Mouse (Mus musculus) CH12.LX (cell line): Measurements from ENCODE around the gene Fbln1. TPM values are rescaled to one million over a fixed set of nuclear protein-coding genes. Genes with fewer than 3 reads are reported as not detected.

ENCODE experiments used
- DNase-seq: peaks from one replicate; pipeline ENCODE4 v3.0.0-alpha.2; 2013; ENCODE audit errors: extremely low read depth
- H3K27ac ChIP-seq: 2 replicates; pipeline ENCODE4 v1.5.1; 2012; ENCODE audit warnings: low read depth, mild to moderate bottlenecking, control low read depth, moderate library complexity; ENCODE audit not compliant: insufficient read depth
- H3K27me3 ChIP-seq: replicated peaks from 2 replicates; pipeline ENCODE3; 2012; ENCODE audit warnings: inconsistent platforms
- H3K36me3 ChIP-seq, 2 experiments: replicated peaks in 1 of 2; 2 replicates each; pipeline versions ENCODE3 to v1.6.1; 2012; ENCODE audit warnings: inconsistent platforms in 1 of 2, low read length in 1 of 2, mild to moderate bottlenecking in 1 of 2, mixed read lengths in 1 of 2, moderate library complexity in 1 of 2; ENCODE audit not compliant: control insufficient read depth in 1 of 2, insufficient read depth in 1 of 2
- H3K4me1 ChIP-seq, 2 experiments: 2 replicates each; pipeline ENCODE4 v1.6.1; 2012; ENCODE audit warnings: inconsistent platforms in 1 of 2, moderate library complexity in 1 of 2; ENCODE audit not compliant: insufficient read depth in 2 of 2, control insufficient read depth in 1 of 2
- H3K4me2 ChIP-seq: 2 replicates; pipeline ENCODE4 v1.6.1; 2012; ENCODE audit warnings: low read depth, mild to moderate bottlenecking, control low read depth; ENCODE audit not compliant: poor library complexity, insufficient read depth, severe bottlenecking
- H3K4me3 ChIP-seq, 3 experiments: fragments of 150-350 bp in 1 of 3; sonication (generic) in 1 of 3; replicated peaks in 1 of 3; 2 replicates each; pipeline versions ENCODE3 to v1.5.1; 2011 to 2012; ENCODE audit warnings: low read depth in 2 of 3, low read length in 2 of 3, mild to moderate bottlenecking in 2 of 3, moderate library complexity in 2 of 3, control low read depth in 1 of 3, improper control_type of control experiment in 1 of 3, inconsistent platforms in 1 of 3, mixed read lengths in 1 of 3; ENCODE audit not compliant: poor library complexity in 1 of 3
- H3K79me2 ChIP-seq: replicated peaks from 2 replicates; pipeline ENCODE4 v1.6.1; 2012; ENCODE audit warnings: mild to moderate bottlenecking, moderate library complexity; ENCODE audit not compliant: control insufficient read depth, poor library complexity, insufficient read depth, severe bottlenecking; ENCODE audit errors: extremely low read depth
- H3K9ac ChIP-seq: 2 replicates; pipeline ENCODE4 v1.6.1; 2012; ENCODE audit warnings: low read depth, mild to moderate bottlenecking, control low read depth, moderate library complexity; ENCODE audit not compliant: insufficient read depth
- H3K9me3 ChIP-seq: replicated peaks from 2 replicates; pipeline ENCODE3; 2012; ENCODE audit warnings: low read length, inconsistent platforms, mixed read lengths
- CHD2 ChIP-seq: IDR thresholded peaks from 2 replicates; pipeline ENCODE4 v1.6.1; 2011; ENCODE audit warnings: low read length, improper control_type of control experiment
- E2F4 ChIP-seq: IDR thresholded peaks from 2 replicates; pipeline ENCODE4 v1.6.1; 2011; ENCODE audit warnings: low read depth, low read length, improper control_type of control experiment; ENCODE audit not compliant: insufficient replicate concordance
- ELF1 ChIP-seq: IDR thresholded peaks from 2 replicates; pipeline ENCODE4 v1.6.1; 2014; ENCODE audit warnings: low read depth, mild to moderate bottlenecking, inconsistent platforms, low read length, improper control_type of control experiment
- EP300 ChIP-seq: IDR thresholded peaks from 2 replicates; pipeline ENCODE4 v1.6.1; 2011; ENCODE audit warnings: low read length, improper control_type of control experiment
- HCFC1 ChIP-seq: IDR thresholded peaks from 2 replicates; pipeline ENCODE4 v1.6.1; 2012; ENCODE audit warnings: low read depth, mild to moderate bottlenecking, inconsistent platforms, low read length, improper control_type of control experiment
- JUND ChIP-seq: conservative IDR thresholded peaks from 2 replicates; pipeline ENCODE4 v1.6.1; 2011; ENCODE audit warnings: low read depth, low read length, improper control_type of control experiment
- KAT2A ChIP-seq: IDR thresholded peaks from 2 replicates; pipeline ENCODE4 v1.6.1; 2012; ENCODE audit warnings: low read length, improper control_type of control experiment, inconsistent platforms; ENCODE audit not compliant: insufficient replicate concordance
- MAFK ChIP-seq: IDR thresholded peaks from 2 replicates; pipeline ENCODE4 v1.6.1; 2011; ENCODE audit warnings: low read length, improper control_type of control experiment; ENCODE audit not compliant: insufficient replicate concordance
- MAX ChIP-seq: IDR thresholded peaks from 2 replicates; pipeline ENCODE4 v1.6.1; 2011; ENCODE audit warnings: low read length, improper control_type of control experiment
- MAZ ChIP-seq: IDR thresholded peaks from 2 replicates; pipeline ENCODE4 v1.6.1; 2012; ENCODE audit warnings: low read depth, mild to moderate bottlenecking, inconsistent platforms, low read length, improper control_type of control experiment, moderate library complexity
- MYC ChIP-seq: IDR thresholded peaks from 2 replicates; pipeline ENCODE4 v1.6.1; 2011; ENCODE audit warnings: low read depth, mild to moderate bottlenecking, improper control_type of control experiment, low read length
- NRF1 ChIP-seq: IDR thresholded peaks from 2 replicates; pipeline ENCODE4 v1.6.1; 2014; ENCODE audit warnings: low read depth, mild to moderate bottlenecking, inconsistent platforms, low read length, improper control_type of control experiment, moderate library complexity
- PAX5 ChIP-seq: IDR thresholded peaks from 2 replicates; pipeline ENCODE4 v1.6.1; 2012; ENCODE audit warnings: low read length, inconsistent platforms, mixed read lengths
- SMC3 ChIP-seq: IDR thresholded peaks from 2 replicates; pipeline ENCODE4 v1.6.1; 2011; ENCODE audit warnings: low read depth, low read length, improper control_type of control experiment
- TBP ChIP-seq: conservative IDR thresholded peaks from 2 replicates; pipeline ENCODE4 v1.6.1; 2011; ENCODE audit warnings: low read depth, low read length, improper control_type of control experiment
- UBTF ChIP-seq: IDR thresholded peaks from 2 replicates; pipeline ENCODE4 v1.6.1; 2012; ENCODE audit warnings: low read depth, mild to moderate bottlenecking, inconsistent platforms, low read length, improper control_type of control experiment, moderate library complexity
- USF1 ChIP-seq: IDR thresholded peaks from 2 replicates; pipeline ENCODE4 v1.6.1; 2014; ENCODE audit warnings: low read depth, mild to moderate bottlenecking, inconsistent platforms, low read length, improper control_type of control experiment
- USF2 ChIP-seq: conservative IDR thresholded peaks from 2 replicates; pipeline ENCODE4 v1.6.1; 2011; ENCODE audit warnings: low read depth, low read length, improper control_type of control experiment
- ZKSCAN1 ChIP-seq: IDR thresholded peaks from 2 replicates; pipeline ENCODE4 v1.6.1; 2012; ENCODE audit warnings: low read depth, inconsistent platforms, low read length, improper control_type of control experiment, borderline replicate concordance
- ZNF384 ChIP-seq: IDR thresholded peaks from 2 replicates; pipeline ENCODE4 v1.6.1; 2012; ENCODE audit warnings: low read depth, low read length, improper control_type of control experiment, inconsistent platforms
- dilution Hi-C: fragments of 300-500 bp; cut with MboI; formaldehyde crosslinking; loops from 2 replicates; pipeline ENCODE4 v1.14.3; 2020; ENCODE audit warnings: low sequenced_read_pairs; ENCODE audit not compliant: extremely low pct_unique_long_range_greater_than_20kb, extremely low pct_ligation_motif_present
- in situ Hi-C: fragments of 300-500 bp; cut with MboI; formaldehyde crosslinking; loops from 3 replicates; pipeline ENCODE4 v1.14.3; 2019; ENCODE audit warnings: low sequenced_read_pairs, low pct_ligation_motif_present, low pct_unique_long_range_greater_than_20kb, mixed read lengths
- polyA plus RNA-seq: library from polyadenylated mRNA; unstranded; fragments of >175 nt; gene quantifications from 2 replicates; pipeline ENCODE4 v1.2.1, GENCODE M21; 2012; ENCODE audit warnings: low read depth; ENCODE audit not compliant: insufficient read length
- total RNA-seq, 2 experiments: library from RNA; depleted of rRNA; stranded (reverse); fragments of 300-350 nt in 1 of 2; fragments of >200 nt in 1 of 2; gene quantifications; 2 replicates each; pipeline ENCODE4 v1.2.3; 2012 to 2014

The Fbln1 gene
- total and polyA plus RNA-seq, 3 experiments, result 1.4 TPM; not detected in 2

DNA sequence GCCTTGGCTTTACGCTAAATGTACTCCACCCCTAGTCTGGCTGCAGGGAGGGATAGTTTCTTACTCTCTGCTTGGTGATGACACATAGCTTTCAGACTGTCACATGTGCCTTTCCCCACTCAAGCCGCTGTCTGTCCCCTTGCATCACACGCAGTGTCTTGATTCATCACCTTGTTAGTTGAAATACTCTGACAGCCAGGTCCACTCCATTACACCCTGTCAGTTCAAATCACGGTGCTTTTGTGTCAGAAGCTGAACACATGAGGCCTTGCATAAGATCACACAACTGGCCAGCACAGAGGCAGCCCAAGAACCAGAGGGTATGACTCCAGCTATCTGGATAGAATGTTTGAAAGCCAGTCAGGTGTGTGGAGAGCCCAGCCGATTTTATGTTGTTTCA is 73.2 kb downstream of the Fbln1 start:
- H3K9me3 ChIP-seq, result no peaks in the 10 kb centered on the region
- no peak overlapping the region for H3K4me2 ChIP-seq
- peaks cover 0 to 2% of the 10 kb centered on the region in 2 experiments; a peak in 1 of 4 replicates for H3K4me1 ChIP-seq
- in situ Hi-C loops, result no loop called here
- TF ChIP-seq ELF1 (no peak), JUND (no peak), MYC (no peak), TBP (no peak), ZNF384 (no peak), MAX (no peak), CHD2 (no peak), UBTF (no peak), KAT2A (no peak), PAX5 (no peak), NRF1 (no peak), HCFC1 (no peak), E2F4 (no peak), SMC3 (no peak), ZKSCAN1 (no peak), MAFK (no peak), EP300 (no peak), USF2 (no peak)
- no peak overlapping the region for H3K27ac ChIP-seq
- no peak overlapping the region for H3K9ac ChIP-seq
- H3K4me3 ChIP-seq, result no peak overlapping the region
- DNase-seq, result no peak
- H3K36me3 ChIP-seq, result no peaks in the 10 kb centered on the region
- peaks cover 45% of the 10 kb centered on the region for H3K27me3 ChIP-seq
- no peaks in the 10 kb centered on the region for H3K79me2 ChIP-seq
- dilution Hi-C loops, result no loop called here

DNA sequence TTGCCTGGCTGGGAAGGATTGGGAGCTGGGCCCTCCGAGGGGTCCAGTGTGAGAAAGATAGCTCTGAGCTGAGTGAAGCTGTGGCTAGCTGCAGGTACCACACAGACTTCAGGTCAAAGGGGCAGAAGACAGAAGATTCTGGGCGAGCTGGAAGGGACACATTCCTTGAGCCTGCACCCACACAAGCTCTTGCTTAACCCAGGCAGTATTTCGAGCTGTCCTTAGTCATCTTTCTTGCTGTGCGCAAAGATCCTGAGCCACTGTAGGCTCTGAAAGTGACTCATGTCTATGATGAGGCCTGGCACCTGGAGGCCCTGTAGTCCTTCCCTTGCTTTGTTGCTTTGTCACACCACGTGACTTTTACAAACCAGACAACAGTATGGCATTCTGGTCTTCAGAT is 76.3 kb downstream of the Fbln1 start:
- Histone ChIP-seq H3K27me3 (peaks cover 19% of the 10 kb centered on the region), H3K27ac (no peak overlapping the region), H3K9ac (no peak overlapping the region), H3K4me1 (peaks cover 0 to 5% of the 10 kb centered on the region in 2 experiments; a peak in 1 of 4 replicates)
- TF ChIP-seq HCFC1 (no peak), USF1 (no peak), MAZ (no peak)
- TF ChIP-seq, all 38 proteins: peak for 0
- Histone ChIP-seq H3K36me3 (no peaks in the 10 kb centered on the region), H3K4me2 (no peak overlapping the region), H3K79me2 (no peaks in the 10 kb centered on the region), H3K4me3 (no peak overlapping the region), H3K9me3 (no peaks in the 10 kb centered on the region)
- in situ Hi-C loops, result no loop called here
- DNase-seq, result no peak
- dilution Hi-C loops, result no loop called here
